Comparison of ENCODE assay signal across 8 mouse cellular contexts in genomic region chr2:23155777-23156607, GRCm38 (mm10). TPM values are rescaled to one million over a fixed set of nuclear protein-coding genes. Genes with fewer than 3 reads are reported as not detected.
DNase-seq lines count a peak whose midpoint lies in the region; ATAC-seq lines count a peak whose summit lies in the region.

Gene Mastl, minus strand, starts transcription at chr2:23156024.
Gene Yme1l1, plus strand, starts transcription at chr2:23156369.

- H3K27ac ChIP-seq in forebrain, embryonic 14.5 days (ENCODE audit: low read depth, low read length): peak within 1 kb of the TSS; percentile 98
- H3K27ac ChIP-seq in neural tube, embryonic 15.5 days (replicated peaks): peak within 1 kb of the TSS; percentile 100

- H3K27me3 ChIP-seq in forebrain, embryonic 14.5 days (replicated peaks; ENCODE audit: control insufficient read depth, insufficient read depth, low read length): no peaks in the 10 kb centered on the region
- no peaks in the 10 kb centered on the region for H3K27me3 ChIP-seq in neural tube, embryonic 15.5 days (replicated peaks)

- intact Hi-C loops in heart, postnatal 14 days (cut with DNase I): no loop called here

- no peaks in the 10 kb centered on the region for H3K9me3 ChIP-seq in forebrain, embryonic 14.5 days (replicated peaks; ENCODE audit: control insufficient read depth, low read length)
- no peaks in the 10 kb centered on the region for H3K9me3 ChIP-seq in neural tube, embryonic 15.5 days (replicated peaks)

- peaks cover 20% of the 10 kb centered on the region for H3K4me1 ChIP-seq in forebrain, embryonic 14.5 days (ENCODE audit: control insufficient read depth, insufficient read depth, low read length)
- peaks cover 29% of the 10 kb centered on the region for H3K4me1 ChIP-seq in neural tube, embryonic 15.5 days

- peak within 1 kb of the TSS; percentile 85 for H3K4me3 ChIP-seq in forebrain, embryonic 14.5 days (ENCODE audit: low read depth, low read length)
- peak within 1 kb of the TSS; percentile 83 for H3K4me3 ChIP-seq in neural tube, embryonic 15.5 days (replicated peaks)

- WGBS in forebrain, embryonic 14.5 days: under 1% methylated on average over 61 of the region's 61 CpGs
- WGBS in neural tube, embryonic 15.5 days: under 1% methylated on average over 61 of the region's 61 CpGs

- peak within 1 kb of the TSS; percentile 75 for H3K4me2 ChIP-seq in forebrain, embryonic 14.5 days (ENCODE audit: low read length)
- H3K4me2 ChIP-seq in neural tube, embryonic 15.5 days: peak within 1 kb of the TSS; percentile 83

- peak; percentile 99 for ATAC-seq in forebrain, embryonic 14.5 days
- ATAC-seq in neural tube, embryonic 15.5 days (ENCODE audit: low FRiP score): peak; percentile 98

- H3K9ac ChIP-seq in forebrain, embryonic 14.5 days (ENCODE audit: low read length): peak within 1 kb of the TSS; percentile 82
- peak within 1 kb of the TSS; percentile 77 for H3K9ac ChIP-seq in neural tube, embryonic 15.5 days (replicated peaks)

- peaks cover under 1% of the 10 kb centered on the region; the same call in 1 of the 2 replicates for H3K36me3 ChIP-seq in forebrain, embryonic 14.5 days (ENCODE audit: control insufficient read depth, insufficient read depth, low read length)
- H3K36me3 ChIP-seq in neural tube, embryonic 15.5 days: no peaks in the 10 kb centered on the region

- peak; percentile 96 for DNase-seq in ES-CJ7 (ENCODE audit: low read depth, low spot score)
- peak; percentile 96 for DNase-seq in cerebellum, adult 11 months
- DNase-seq in forebrain, embryonic 14.5 days (ENCODE audit: low spot score): peak; percentile 99
- peak; percentile 98 for DNase-seq in heart, postnatal 14 days
- DNase-seq in layer of hippocampus, adult 11-12 months (ENCODE audit: low spot score): peak; percentile 98
- DNase-seq in lung, adult 18-20 months: peak; percentile 97
- DNase-seq in testis, postnatal 14 days (ENCODE audit: low spot score): peak; percentile 97

RNA-seq across cellular contexts. Expression of gene Mastl, which starts in this region (rescaled TPM):
- polyA plus RNA-seq in forebrain, embryonic 14.5 days (2014; fragmentation: Nextera tagmentation; extraction: Ambion mirVana): 6.7 and 7.0 TPM in 2 replicates
- total RNA-seq in heart, postnatal 14 days (2021): 1 to 10 TPM in 1 of 2 experiments, under 1 TPM in 1; 0.84 to 1.8 TPM
- polyA plus RNA-seq in neural tube, embryonic 15.5 days (2015; fragmentation: Nextera tagmentation; extraction: Ambion mirVana): 1.8 and 3.2 TPM in 2 replicates

RNA-seq across cellular contexts. Expression of gene Yme1l1, which starts in this region (rescaled TPM):
- polyA plus RNA-seq in forebrain, embryonic 14.5 days (2014; fragmentation: Nextera tagmentation; extraction: Ambion mirVana): 64.4 and 71.3 TPM in 2 replicates
- total RNA-seq in heart, postnatal 14 days (2021): 10 to 100 TPM; 65.2 to 66.8 TPM
- 55.7 and 60.8 TPM in 2 replicates for polyA plus RNA-seq in neural tube, embryonic 15.5 days (2015; fragmentation: Nextera tagmentation; extraction: Ambion mirVana)

Comparison
In these comparisons a context has a peak if more than half of its experiments do, and no peak if none do; other contexts are left out.
1. Peak in every context shown above with its lines: DNase-seq, ATAC-seq, H3K4me3 ChIP-seq and H3K27ac ChIP-seq.